Mouse (Mus musculus): ENCODE measurements around the gene Duox2. TPM values are rescaled to one million over a fixed set of nuclear protein-coding genes. Genes with fewer than 3 reads are reported as not detected.
A peak's percentile ranks its signal among the peaks of the same experiment; 100 is the strongest.

The Duox2 gene
- total RNA-seq, 2 experiments from 2014 or later = not detected

- ATAC-seq (replicated peaks; ENCODE audit: low FRiP score, poor library complexity, severe bottlenecking) = no peak
These were observed 6.3 kb upstream of the Duox2 start for GRCm38 (mm10) chr2:122304544-122304943.

- peak; percentile 68; the same call in 1 of the 2 replicates for ATAC-seq (replicated peaks; ENCODE audit: low FRiP score, poor library complexity, severe bottlenecking)
These were observed 4.5 kb upstream of the Duox2 start for GRCm38 (mm10) chr2:122302574-122303241.

GRCm38 (mm10) chr2:122301921-122302573 lies 3.8 kb upstream of the Duox2 start:
- no peak for ATAC-seq (replicated peaks; ENCODE audit: low FRiP score, poor library complexity, severe bottlenecking)

- no peak for ATAC-seq (replicated peaks; ENCODE audit: low FRiP score, poor library complexity, severe bottlenecking)
These were observed 3.1 kb upstream of the Duox2 start for GRCm38 (mm10) chr2:122301081-122301920.

GRCm38 (mm10) chr2:122300656-122301020 lies 2.4 kb upstream of the Duox2 start:
- no peak for ATAC-seq (replicated peaks; ENCODE audit: low FRiP score, poor library complexity, severe bottlenecking)

- ATAC-seq (replicated peaks; ENCODE audit: low FRiP score, poor library complexity, severe bottlenecking) = no peak
These were observed 1.8 kb upstream of the Duox2 start for GRCm38 (mm10) chr2:122299911-122300655.

GRCm38 (mm10) chr2:122298596-122299490 lies 594 bp upstream of the Duox2 start, which contains the start of gene Duoxa2:
Gene Duoxa2, plus strand, starts transcription at chr2:122298900.
- ATAC-seq (replicated peaks; ENCODE audit: low FRiP score, poor library complexity, severe bottlenecking) = no peak

GRCm38 (mm10) chr2:122297271-122298095 lies 766 bp downstream of the Duox2 start:
- no peak for ATAC-seq (replicated peaks; ENCODE audit: low FRiP score, poor library complexity, severe bottlenecking)

GRCm38 (mm10) chr2:122294916-122295315 lies 3.3 kb downstream of the Duox2 start:
- no peak for ATAC-seq (replicated peaks; ENCODE audit: low FRiP score, poor library complexity, severe bottlenecking)

- no peak for ATAC-seq (replicated peaks; ENCODE audit: low FRiP score, poor library complexity, severe bottlenecking)
These were observed 12.1 kb downstream of the Duox2 start for GRCm38 (mm10) chr2:122286137-122286536.

GRCm38 (mm10) chr2:122284091-122284490 lies 14.2 kb downstream of the Duox2 start:
- ATAC-seq (replicated peaks; ENCODE audit: low FRiP score, poor library complexity, severe bottlenecking) = no peak

GRCm38 (mm10) chr2:122278769-122279168 lies 19.5 kb downstream of the Duox2 start:
- ATAC-seq (replicated peaks; ENCODE audit: low FRiP score, poor library complexity, severe bottlenecking) = no peak

GRCm38 (mm10) chr2:122266407-122267193 lies 31.6 kb downstream of the Duox2 start:
- ATAC-seq (replicated peaks; ENCODE audit: low FRiP score, poor library complexity, severe bottlenecking) = no peak

GRCm38 (mm10) chr2:122264690-122265089 lies 33.6 kb downstream of the Duox2 start:
- ATAC-seq (replicated peaks; ENCODE audit: low FRiP score, poor library complexity, severe bottlenecking) = no peak

GRCm38 (mm10) chr2:122260729-122261128 lies 37.5 kb downstream of the Duox2 start:
- no peak for ATAC-seq (replicated peaks; ENCODE audit: low FRiP score, poor library complexity, severe bottlenecking)

- ATAC-seq (replicated peaks; ENCODE audit: low FRiP score, poor library complexity, severe bottlenecking) = no peak
These were observed 42.3 kb downstream of the Duox2 start for GRCm38 (mm10) chr2:122255997-122256396.

GRCm38 (mm10) chr2:122247786-122248185 lies 50.5 kb downstream of the Duox2 start:
- ATAC-seq (replicated peaks; ENCODE audit: low FRiP score, poor library complexity, severe bottlenecking) = no peak

Measured in erythroid progenitor cell, adult 5-6 weeks (primary cell).